Mouse (Mus musculus) testis, adult 2 months (tissue): ENCODE results near the gene Ercc6l2. TPM values are rescaled to one million over a fixed set of nuclear protein-coding genes. Genes with fewer than 3 reads are reported as not detected.

Source experiments
- H3K27ac ChIP-seq: fragments of 200-500 bp; 2 replicates; pipeline ENCODE4 v1.5.1; 2012; ENCODE audit warnings: low read depth, low read length; ENCODE audit not compliant: control insufficient read depth, insufficient read depth
- H3K27me3 ChIP-seq: fragments of 200-500 bp; 2 replicates; pipeline ENCODE4 v1.6.1; 2012; ENCODE audit warnings: mild to moderate bottlenecking, low read length, moderate library complexity; ENCODE audit not compliant: control insufficient read depth, insufficient read depth
- H3K36me3 ChIP-seq: fragments of 200-500 bp; 2 replicates; pipeline ENCODE4 v1.6.1; 2012; ENCODE audit warnings: mild to moderate bottlenecking, low read length; ENCODE audit not compliant: control insufficient read depth, insufficient read depth
- H3K4me1 ChIP-seq: fragments of 200-500 bp; 2 replicates; pipeline ENCODE4 v1.6.1; 2012; ENCODE audit warnings: low read length; ENCODE audit not compliant: control insufficient read depth, insufficient read depth
- H3K4me3 ChIP-seq: fragments of 200-500 bp; 2 replicates; pipeline ENCODE4 v1.5.1; 2012; ENCODE audit warnings: low read depth, mild to moderate bottlenecking, low read length, moderate library complexity, mixed read lengths; ENCODE audit not compliant: control insufficient read depth
- CTCF ChIP-seq: fragments of 200-500 bp; IDR thresholded peaks from 2 replicates; pipeline ENCODE4 v1.5.1; 2012; ENCODE audit warnings: low read depth, mild to moderate bottlenecking, inconsistent platforms, low read length, moderate library complexity; ENCODE audit not compliant: control insufficient read depth, insufficient read depth, insufficient replicate concordance
- POLR2A ChIP-seq: fragments of 200-500 bp; IDR thresholded peaks from 2 replicates; pipeline ENCODE4 v1.6.1; 2012; ENCODE audit warnings: low read depth, mild to moderate bottlenecking, inconsistent platforms, low read length, moderate library complexity; ENCODE audit not compliant: control insufficient read depth
- polyA plus RNA-seq: library from polyadenylated mRNA; depleted of rRNA; stranded (reverse); fragments of >200 nt; gene quantifications from 2 replicates; pipeline ENCODE4 v1.2.3, GENCODE M21; 2012; rRNA removed

Gene Ercc6l2
- polyA plus RNA-seq, 1 experiment, result 9.4 TPM

GRCm38 (mm10) chr13:63936369-63936768 is 121.3 kb downstream of the Ercc6l2 start:
- H3K27me3 ChIP-seq, result no peaks in the 10 kb centered on the region
- H3K27ac ChIP-seq, result no peak overlapping the region
- TF ChIP-seq CTCF, result no peak
- no peak for TF ChIP-seq POLR2A
- no peak overlapping the region for H3K4me3 ChIP-seq
- no peaks in the 10 kb centered on the region for H3K36me3 ChIP-seq
- no peaks in the 10 kb centered on the region for H3K4me1 ChIP-seq

GRCm38 (mm10) chr13:63940257-63940656 is 125.2 kb downstream of the Ercc6l2 start:
- Histone ChIP-seq H3K4me1 (no peaks in the 10 kb centered on the region), H3K27me3 (no peaks in the 10 kb centered on the region), H3K36me3 (no peaks in the 10 kb centered on the region), H3K4me3 (no peak overlapping the region), H3K27ac (no peak overlapping the region)
- TF ChIP-seq CTCF (no peak), POLR2A (no peak)

- TF ChIP-seq POLR2A (no peak), CTCF (no peak)
- Histone ChIP-seq H3K36me3 (no peaks in the 10 kb centered on the region), H3K27ac (no peak overlapping the region), H3K4me3 (no peak overlapping the region), H3K27me3 (no peaks in the 10 kb centered on the region), H3K4me1 (peaks cover 3% of the 10 kb centered on the region)
Measured at GRCm38 (mm10) chr13:63941170-63941569, 126.1 kb downstream of the Ercc6l2 start.

- Histone ChIP-seq H3K27me3 (no peaks in the 10 kb centered on the region), H3K36me3 (no peaks in the 10 kb centered on the region), H3K27ac (no peak overlapping the region), H3K4me1 (peaks cover 7% of the 10 kb centered on the region), H3K4me3 (no peak overlapping the region)
- TF ChIP-seq CTCF, result no peak
Measured at GRCm38 (mm10) chr13:63943605-63944004, 128.6 kb downstream of the Ercc6l2 start.

GRCm38 (mm10) chr13:63944344-63945021 is 129.4 kb downstream of the Ercc6l2 start:
- H3K27me3 ChIP-seq, result no peaks in the 10 kb centered on the region
- H3K27ac ChIP-seq, result no peak overlapping the region
- no peak overlapping the region for H3K4me3 ChIP-seq
- TF ChIP-seq POLR2A (no peak), CTCF (no peak)
- peaks cover 7% of the 10 kb centered on the region for H3K4me1 ChIP-seq
- no peaks in the 10 kb centered on the region for H3K36me3 ChIP-seq

Other genes with a start within 250 kb of the Ercc6l2 start
- gene Ptch1, start 241.6 kb upstream of the Ercc6l2 start, polyA plus RNA-seq, result 4.5 and 5.6 TPM in 2 replicates